Mouse (Mus musculus): ENCODE measurements around the gene Tma7.
A peak's percentile ranks its signal among the peaks of the same experiment; 100 is the strongest.

Tma7 gene

DNA sequence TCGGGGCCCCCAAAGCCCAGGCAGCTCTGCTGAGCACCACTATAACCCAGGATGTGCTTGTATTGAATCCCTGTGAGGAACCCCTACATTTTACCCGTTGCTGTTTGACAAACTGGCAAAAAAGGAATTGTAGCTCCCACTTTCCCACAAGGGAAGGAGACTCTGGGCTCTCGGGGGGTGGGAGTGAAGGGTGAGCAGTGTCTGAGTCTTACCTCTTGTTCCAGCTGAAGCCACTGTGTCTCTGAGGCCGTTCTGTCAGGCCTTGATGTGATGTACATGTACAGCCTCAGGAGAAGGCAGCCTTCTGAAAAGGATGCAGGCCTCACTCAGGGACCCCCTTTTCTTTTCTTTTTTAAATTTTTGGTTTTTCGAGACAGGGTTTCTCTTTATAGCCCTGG lies 21.5 kb downstream of the Tma7 start:
- no peak for DNase-seq (ENCODE audit: low spot score)

DNA sequence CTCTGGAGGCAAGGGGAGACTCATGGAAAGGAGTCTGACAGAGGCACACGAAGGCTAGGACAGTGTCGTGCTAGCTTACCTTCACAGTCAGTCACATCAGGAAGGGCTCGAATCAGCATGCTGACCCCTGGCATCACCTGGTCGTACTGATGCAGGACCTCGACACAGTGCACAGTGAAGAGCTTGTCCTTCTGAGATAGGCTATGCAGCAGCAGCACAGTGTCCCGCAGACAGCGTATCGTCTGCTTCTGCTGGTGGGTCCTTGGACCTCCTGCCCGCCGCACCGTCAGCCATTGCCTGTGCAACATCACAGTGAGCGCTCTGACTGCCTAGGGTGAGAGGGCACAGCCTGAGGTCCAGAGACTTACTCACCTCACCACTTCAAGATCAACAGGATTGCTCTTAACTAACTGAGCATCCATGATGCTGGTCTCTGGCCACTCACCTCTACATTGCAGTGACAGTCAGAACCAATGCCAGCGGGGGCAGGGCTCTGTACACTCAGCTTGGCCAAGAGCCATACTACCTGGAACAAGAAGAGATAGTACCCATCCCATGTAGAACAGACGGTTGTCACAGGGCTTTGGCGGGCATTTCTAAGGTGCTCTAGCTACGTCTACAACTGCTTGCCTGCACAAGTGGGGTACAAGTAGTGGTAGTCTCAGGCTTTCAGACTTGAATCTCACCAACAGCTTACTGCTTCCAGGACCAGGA lies 22.0 kb downstream of the Tma7 start:
- no peak for DNase-seq (ENCODE audit: low spot score)

DNA sequence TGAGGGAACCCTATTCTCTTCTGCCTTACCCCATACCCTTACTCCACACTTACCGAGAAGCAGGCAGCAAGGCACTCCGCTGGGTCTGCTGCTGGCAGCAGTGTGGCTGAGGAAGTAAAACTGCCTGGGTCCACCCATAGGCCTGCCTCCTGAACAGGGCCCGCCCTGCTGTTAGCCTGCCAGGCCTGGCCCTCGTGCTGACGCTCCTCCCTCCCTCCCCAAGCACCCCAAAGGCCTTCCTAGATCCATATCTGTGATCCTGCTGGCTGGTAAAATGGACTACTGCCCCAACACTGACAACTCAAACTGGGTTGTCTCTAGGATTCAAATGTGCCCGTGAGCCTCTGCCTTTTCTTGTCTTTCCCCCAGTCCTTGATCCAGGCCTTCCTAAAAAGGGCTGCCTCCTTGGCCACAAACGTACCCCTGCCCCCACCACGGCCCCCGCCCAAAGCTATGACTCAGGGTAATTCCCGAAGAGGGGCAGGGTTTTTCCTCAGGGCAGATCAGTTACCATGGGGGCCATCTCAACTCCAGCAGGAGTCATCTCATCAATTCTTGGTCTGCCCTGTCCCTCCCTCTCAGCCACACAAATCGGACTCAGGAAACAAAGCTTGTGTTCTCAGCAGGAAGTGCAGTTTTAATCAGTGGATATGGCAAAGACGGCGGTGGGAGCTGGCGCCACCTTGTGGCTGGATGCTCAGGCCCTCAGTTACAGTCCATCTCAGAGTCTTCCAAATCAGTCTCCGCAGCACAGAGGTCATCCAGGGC lies 23.1 kb downstream of the Tma7 start, which contains the start of gene Trex1:
Gene Trex1 (minus strand): TSS at position 599 of the 768 bp plus-strand sequence.
- DNase-seq (ENCODE audit: low spot score), result peak; percentile 91

DNA sequence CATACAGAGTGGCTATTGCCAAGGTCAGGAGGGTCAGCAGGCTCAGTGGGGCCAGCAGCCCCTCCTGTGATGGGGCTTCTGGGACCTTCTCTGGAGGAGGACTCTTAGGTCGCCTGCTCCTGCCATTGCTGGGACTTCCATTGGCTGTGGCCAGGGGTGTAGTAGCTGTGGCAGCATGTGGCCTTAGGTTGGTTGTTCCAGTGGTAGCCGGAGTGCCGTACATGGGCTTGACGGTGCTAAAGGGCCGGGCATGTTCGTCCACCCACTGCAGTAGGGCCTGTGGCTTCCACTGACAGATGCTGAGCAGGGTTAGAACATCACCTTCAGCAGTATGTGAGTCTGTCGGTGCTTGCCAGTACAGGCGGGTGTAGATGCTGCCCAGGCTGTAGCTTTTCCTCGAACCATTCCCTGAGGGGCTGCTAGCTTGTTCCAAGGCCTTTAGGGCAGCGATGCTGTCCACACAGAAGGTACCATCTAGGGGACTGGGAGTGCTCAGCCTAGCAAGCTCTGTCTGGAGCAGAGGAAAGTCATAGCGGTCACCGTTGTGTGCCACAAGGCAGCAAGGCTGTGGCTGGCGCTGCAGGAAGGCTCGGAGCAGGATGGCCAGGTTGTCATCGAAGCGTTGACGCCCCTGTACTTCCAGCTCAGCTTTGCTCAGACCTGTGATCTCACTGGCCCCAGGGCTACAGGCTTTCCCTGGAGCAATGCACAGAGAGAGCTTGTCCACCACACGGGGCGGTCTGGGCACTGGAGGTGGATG lies 24.2 kb downstream of the Tma7 start:
- no peak for DNase-seq (ENCODE audit: low spot score)

DNA sequence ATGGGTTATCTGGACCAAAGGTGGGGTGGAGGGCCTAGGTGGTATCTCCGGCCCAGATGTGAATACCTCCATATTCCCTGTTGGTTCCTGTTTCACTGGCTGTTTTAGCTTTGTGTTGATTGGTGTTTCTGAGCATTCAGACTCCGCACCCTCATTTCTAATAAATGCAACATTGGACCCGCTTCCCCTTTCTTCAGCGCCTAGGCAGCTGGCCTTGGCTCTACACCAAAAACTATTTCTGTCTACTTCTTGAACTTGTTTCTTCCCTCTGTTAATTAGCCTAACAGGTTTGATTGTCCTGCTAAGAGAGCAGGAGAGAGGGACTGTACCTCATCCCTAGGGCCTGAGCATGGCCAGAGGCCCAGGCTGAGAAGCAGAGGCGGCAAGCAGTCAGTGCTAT lies 24.8 kb downstream of the Tma7 start:
- DNase-seq (ENCODE audit: low spot score), result no peak

DNA sequence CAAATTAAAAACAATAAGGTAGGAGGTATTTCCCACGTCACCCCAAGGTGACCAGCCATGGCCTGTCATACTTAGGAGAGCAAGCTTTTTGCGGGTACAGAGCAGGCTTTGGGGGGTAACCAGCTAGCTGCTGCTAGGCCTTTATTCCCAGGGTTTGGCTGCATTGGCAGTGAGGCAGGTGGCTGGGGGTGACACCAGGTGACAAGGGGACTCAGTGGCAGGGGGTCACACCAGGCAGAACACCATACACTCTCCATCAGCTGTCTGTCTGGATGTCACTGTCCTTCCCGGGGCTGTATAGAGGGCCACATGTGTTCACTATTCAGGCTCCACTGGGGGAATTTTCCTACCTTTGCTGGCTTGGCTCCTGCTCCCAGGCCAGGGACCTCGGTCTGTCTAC lies 25.5 kb downstream of the Tma7 start:
- DNase-seq (ENCODE audit: low spot score), result no peak

DNA sequence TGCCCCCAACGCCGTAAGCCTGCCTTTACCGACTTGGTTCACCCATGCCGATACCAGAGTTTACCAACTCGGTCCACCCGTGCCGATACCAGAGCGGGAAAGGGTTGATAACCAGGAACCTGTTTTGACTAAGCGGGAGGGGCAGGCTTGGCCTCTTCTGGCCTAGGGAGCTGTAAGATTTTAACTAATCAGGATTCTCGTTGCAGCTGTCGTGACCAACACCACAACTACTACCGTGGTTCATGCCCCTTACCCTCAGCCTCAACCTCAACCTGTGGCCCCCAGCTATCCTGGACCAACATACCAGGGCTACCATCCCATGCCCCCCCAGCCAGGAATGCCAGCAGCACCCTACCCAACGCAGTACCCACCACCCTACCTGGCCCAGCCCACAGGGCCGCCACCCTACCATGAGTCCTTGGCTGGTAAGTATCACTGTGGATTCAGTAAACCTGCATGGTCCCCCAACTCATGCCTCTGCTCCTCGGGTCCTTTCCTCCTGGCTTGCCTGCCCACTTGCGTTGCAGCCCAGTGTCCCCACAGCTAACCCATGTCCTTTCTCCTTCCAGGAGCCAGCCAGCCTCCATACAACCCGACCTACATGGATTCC lies 26.2 kb downstream of the Tma7 start:
- DNase-seq (ENCODE audit: low spot score), result no peak

DNA sequence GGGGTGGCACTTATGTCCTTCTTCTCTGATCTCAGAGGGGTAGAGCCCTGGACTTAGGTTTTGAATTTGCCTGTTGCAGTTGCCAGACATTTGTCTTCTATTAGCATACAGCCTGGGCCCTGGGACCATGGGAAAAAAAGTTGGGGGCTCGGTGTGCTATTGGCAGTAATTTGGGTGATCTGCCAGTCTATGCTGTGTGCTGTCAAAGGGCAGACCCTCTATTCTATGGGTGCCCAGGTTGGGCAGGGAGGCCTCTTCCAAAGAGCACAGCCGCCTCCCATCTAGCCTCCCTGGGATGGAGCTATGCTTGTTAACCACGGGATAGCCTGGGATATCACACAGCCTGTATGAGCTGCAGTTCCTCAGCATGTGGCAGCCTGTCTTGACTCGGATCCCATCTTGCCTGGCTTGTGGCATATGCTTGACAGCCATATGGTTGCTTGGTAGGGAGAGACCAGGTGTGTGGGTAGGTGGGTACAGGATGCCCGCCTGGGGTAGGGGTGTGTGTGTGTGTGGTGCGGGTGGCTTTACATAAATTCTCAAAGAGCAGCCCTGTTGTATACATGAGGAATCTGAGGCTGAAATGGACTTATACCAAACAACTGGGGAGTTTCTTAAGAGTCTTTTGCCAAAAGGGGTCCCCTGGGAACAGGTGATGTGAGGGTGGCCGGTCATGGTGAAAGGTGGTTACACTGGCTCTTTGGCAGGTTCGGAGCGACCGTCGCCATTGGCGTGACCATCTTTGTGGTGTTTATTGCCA lies 26.9 kb downstream of the Tma7 start:
- DNase-seq (ENCODE audit: low spot score), result no peak

DNA sequence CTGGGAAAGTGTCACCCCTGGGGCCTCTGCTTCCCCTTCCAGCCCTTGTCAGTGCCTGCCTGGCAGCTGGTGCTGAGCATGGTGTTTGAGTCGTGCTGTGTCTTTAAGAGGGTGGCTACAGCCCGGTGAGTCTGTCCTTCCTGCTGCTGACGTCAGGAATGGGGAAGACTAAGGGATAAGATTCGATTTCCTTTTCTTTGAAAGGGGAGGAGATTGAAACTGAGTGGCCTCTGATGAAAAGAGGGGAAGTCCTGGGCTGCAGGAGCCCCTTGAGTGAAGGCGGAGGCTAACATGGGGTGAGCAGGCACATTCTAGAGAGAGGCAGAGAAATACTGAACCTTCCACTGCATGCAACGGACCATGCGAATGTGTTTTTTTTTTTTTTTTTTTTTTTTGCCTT lies 27.7 kb downstream of the Tma7 start:
- DNase-seq (ENCODE audit: low spot score), result peak; percentile 70

DNA sequence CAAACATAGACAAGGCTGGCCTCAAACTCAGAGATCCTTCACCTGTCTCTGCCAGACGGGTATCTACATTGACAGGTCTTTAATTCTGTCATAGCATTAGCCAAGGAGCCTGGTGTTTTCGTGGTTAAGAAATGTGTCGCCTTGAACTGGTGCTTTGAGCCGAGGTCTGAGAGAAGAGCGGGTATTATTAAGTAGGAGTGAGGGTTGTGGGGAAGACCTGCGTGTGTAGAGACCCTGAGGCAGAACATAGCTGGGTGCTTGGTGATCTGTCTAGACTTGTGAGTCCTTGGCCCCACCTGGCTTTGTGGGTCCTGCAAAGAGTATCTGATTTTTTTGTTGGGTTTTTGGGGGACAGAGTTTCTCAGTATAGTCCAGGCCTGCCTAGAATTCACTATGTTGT lies 28.5 kb downstream of the Tma7 start:
- DNase-seq (ENCODE audit: low spot score), result no peak

DNA sequence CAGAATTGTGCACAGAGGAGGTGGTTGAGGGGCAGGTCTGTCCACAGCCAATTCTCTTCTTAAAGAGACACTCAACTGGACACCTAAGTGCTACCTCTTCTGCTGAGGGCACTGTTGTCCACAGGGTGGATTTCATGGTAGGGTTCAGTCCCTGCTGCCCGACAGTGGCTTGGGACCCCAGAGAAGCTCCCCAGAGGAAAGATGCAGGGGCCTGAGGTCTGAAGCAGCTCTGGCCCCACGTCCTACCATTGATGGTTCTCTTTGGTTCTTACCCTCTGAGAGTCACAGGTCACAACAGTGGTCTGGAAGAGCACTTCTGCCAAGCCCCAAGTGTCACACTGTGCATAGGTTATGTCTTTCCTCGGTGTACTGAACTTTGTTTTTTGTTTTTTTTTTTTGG lies 29.0 kb downstream of the Tma7 start:
- no peak for DNase-seq (ENCODE audit: low spot score)

DNA sequence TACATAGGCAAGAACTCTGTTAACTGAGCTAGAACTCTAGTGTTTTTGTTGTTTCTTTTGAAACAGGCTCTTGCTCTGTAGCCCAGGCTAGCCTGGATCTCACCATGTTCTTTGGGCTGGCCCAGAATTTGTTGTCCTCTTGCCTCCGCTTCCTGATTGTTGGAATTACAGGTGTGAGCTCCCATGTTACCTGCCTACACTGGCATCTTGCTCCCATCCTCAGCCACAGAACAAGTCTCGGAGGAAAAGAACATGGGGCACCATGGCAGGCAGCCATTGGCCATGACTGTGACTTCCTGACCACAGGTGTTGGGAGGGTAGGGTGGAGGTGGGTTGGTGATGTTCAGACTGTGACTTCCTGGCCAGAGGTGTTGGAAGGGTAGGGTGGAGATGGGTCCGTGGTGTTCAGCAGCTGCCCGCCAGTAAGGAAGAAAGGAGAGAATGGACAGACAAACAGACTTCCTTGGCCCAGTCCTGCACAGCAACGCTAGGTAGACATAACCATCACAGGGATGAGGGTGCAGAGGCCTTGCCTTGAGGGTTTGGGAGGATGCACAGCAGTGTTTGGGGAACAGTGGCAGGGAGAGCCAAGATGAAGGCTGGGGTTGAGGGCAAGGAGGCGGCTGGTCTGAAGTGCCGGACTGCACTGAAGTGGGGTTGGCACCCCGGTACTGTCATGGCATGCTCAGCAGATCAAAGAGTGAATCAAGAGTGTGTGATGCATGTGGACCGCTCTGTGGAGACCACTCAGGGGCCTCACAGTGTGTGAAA lies 29.7 kb downstream of the Tma7 start:
- DNase-seq (ENCODE audit: low spot score), result no peak

DNA sequence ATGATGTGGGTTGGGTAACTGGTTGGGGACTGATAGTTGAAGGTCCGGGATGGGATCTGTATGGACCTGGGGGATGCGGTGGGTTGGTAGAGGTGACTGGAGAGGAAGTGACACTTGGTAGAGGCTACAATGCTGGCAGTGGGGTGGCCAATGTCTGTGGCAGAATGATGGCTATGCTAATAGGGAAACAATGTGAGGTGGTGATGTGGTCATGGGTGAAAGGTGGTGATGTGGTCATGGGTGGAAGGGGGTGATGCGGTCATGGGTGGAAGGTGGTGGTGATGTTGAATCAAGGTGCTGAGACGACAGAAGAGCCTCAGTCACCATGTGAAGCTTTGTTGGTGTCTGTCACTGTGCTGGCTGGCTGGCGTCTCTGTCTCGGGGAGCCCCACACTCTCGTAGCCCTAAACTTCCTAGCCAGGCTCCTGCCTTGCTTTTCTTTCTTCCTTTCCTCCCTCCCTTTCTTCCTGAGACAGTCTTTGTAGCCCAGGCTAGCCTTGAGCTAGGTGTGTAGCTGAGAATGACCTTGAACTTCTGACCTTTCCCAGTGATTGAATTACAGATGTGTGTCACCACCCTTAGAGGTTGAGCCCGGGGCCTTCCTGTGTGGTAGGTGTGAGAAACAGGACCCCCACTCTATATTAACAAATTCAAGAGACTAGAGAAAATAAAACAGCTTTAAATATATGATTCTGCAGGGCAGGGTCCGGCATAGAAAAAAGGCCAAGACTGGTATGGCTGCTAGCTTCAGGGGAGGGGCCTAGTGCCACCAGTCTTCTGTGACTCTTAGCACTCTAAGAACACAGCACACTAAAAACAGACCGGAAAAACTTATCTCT lies 30.5 kb downstream of the Tma7 start:
- no peak for DNase-seq (ENCODE audit: low spot score)

DNA sequence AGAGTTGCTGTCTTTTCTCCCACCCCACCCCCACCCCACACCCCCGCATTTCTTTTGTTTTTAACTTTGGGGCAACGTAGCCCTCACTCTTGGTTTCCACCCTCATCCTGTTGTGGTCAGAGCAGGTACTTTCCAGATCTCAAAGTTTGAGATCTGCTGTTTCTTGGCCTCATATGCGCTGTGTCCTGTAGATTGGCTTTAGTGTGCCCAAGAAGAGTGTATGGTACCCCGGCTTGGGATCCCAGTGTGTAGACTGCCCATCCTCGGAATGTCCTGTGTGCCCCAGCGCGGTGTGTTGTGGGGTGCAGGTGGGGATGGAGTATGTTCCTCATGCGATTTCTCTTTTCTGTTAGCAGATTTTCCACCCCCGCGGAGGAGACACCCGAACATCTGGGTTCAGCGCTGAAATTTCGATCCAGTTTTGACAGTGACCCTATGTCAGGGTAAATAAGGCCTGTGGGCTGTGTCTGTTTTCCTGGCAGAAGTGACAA lies 31.3 kb downstream of the Tma7 start:
- DNase-seq (ENCODE audit: low spot score), result no peak

DNA sequence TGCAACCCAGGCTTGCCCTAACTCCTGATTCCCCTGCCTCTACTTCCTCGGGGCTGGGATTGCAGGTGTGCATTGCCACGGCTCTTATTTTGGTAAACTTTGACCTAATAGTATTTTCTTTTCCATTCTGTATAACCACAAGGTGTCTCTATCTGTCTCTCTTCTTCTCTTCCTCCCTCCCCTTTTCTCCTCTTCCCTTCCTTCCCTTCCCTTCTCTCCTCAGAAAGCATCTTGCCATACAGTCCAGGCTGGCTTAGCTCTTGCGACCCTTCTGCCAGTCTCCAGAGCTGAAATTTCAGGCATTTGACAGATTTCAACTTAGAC lies 31.8 kb downstream of the Tma7 start:
- no peak for DNase-seq (ENCODE audit: low spot score)

DNA sequence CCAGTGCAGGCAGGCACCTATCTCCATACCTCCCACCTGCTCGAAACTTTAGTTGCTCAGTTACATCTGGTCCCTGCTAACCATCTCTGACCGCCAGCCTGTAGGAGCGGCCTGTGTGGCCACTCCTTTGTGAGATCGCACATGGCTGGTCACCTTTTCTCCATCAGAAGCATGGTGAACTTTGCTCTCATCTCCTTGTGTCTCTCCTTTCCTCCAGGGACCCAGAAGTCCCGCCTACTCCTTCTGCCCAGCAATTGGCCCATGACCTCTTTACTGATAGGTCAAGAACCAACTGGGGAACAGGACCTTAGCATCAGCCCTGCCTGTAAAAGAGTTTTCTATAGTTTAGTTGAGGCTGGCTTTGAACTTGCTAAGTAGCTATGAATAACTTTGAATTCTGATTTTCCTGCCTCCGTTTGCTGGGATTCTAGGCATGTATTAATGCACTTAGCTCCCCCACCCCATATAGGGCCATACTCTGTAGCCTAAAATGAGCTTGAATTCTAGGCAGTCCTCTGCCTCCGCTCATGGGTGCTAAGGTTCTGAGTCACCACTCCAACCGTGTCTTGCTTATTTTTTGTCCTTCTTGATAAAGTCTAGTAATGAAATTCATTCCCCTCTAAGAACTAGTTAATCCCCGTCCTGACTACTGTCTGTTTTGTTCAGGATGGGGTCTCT lies 32.3 kb downstream of the Tma7 start:
- DNase-seq (ENCODE audit: low spot score), result no peak

DNA sequence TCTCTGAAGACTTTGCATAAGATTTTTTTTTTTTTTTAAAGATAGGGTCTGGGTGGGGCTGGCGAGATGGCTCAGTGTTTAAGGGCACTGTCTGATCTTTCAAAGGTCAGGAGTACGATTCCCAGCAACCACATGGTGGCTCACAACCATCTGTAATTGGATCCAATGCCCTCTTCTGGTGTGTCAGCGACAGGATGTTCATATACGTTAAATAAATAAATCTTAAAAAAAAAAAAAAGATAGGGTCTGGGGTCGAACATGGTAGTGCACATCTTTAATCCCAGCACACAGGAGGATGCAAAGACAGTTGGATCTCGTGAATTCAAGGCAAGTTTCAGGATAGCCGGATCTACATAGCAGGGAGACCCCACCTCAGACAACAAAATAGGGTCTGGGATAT lies 33.1 kb downstream of the Tma7 start:
- DNase-seq (ENCODE audit: low spot score), result no peak

DNA sequence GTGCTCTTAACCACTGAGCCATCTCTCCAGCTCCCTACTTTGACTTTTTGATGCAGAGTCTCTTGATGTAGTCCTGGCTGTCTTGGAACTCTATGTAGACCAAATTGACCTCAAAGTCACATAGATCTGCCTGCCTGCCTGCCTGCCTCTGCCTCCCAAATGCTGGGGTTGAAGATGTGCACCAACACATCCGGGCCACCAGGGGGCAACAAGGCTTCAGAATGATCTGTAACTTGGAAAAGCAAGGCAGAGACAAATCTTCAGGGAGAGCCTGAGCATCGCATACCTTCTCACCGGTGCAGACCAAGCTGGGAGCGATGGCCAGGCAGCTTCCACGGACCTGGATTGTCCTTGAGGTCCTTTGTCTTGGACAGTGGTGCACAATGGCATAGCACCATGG lies 36.1 kb downstream of the Tma7 start:
- no peak for DNase-seq (ENCODE audit: low spot score)

DNA sequence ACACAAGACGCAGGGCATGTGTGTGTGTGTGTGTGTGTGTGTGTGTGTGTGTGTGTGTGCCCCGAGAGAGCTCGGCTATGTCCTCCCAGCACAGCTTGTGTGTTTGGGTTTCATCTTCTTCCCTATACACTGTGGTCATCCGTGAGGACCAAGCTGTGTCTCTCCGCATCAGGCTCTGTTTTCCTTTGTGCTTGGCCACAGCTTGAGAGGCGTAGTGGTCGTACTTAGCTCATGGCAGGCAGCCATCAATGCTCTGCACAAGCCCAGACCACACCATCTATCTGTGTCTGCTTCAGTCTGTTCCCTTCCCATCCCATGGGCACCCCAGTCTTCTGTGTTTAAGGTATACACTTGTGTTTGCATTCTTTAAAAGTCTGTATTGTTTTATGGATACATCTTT lies 41.0 kb downstream of the Tma7 start:
- no peak for DNase-seq (ENCODE audit: low spot score)

DNA sequence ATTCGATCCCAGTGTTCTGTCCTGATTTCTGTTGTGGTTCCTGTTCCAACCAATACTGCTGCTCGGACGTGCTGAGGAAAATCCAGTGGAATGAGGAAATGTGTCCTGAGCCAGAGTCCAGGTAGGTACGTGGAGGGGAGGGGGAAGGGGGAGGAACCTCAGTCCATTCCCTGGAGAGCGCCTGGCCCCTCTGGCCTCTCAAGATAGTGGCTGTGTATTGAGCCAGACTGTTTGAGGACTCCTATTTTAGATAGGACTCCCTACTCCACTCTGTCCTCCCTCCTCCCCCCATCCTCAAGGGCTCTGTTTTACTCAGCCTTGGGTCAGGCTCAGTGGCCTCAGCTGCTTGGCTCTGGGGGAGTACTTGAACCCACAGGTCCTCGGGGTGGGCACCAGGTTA lies 41.5 kb downstream of the Tma7 start:
- DNase-seq (ENCODE audit: low spot score), result no peak

Data from urinary bladder, postnatal 14 days (tissue).